ENCODE assay signal across 8 mouse cellular contexts in the genomic region with DNA sequence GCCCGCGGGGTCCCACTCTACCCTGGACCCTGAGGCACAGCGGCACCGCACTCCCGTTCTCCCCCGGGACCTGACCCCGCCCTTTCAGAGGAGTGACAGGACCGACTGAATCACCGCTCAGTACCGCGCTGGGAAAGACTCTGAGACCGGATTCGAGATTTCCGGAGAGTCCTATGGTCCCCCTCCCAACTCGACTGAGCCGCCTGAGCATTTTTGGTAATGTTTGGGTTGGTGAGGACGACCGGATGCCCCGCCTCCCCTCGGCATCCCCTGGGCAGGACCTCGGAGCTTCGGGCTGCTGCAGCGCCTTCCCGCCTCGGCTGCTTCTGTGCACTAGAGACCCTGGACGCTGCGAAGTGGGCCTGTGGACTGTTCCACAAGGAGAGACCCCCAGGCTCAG. TPM values are rescaled to one million over a fixed set of nuclear protein-coding genes. Genes with fewer than 3 reads are reported as not detected.
A peak's percentile ranks its signal among the peaks of the same experiment; 100 is the strongest.
DNase-seq lines count a peak whose midpoint lies in the region; ATAC-seq and TF ChIP-seq lines count a peak whose summit lies in the region.

No protein-coding gene starts in this region.

- peak; percentile 87 for DNase-seq in CD4-positive, CD25-positive, alpha-beta regulatory T cell, adult 2 months (ENCODE audit: low read depth, low spot score)
- peak; percentile 84 for DNase-seq in adrenal gland, postnatal 14 days
- DNase-seq in forelimb bud, embryonic 11.5 days (ENCODE audit: low read depth, low spot score): peak; percentile 59
- DNase-seq in left cerebral cortex, postnatal 14 days (ENCODE audit: low spot score in 2 of 2): no peak

- peak; percentile 11; the same call in 1 of the 2 replicates for TF ChIP-seq POLR2A in testis, adult 2 months (IDR thresholded peaks at IDR 0.05; ENCODE audit: control insufficient read depth, low read depth, low read length)

- peaks cover 50% of the 10 kb centered on the region for H3K27me3 ChIP-seq in hindbrain, embryonic 12.5 days
- H3K27me3 ChIP-seq in limb, embryonic 15.5 days: peaks cover 10% of the 10 kb centered on the region; the same call in 1 of the 2 replicates
- peaks cover 36% of the 10 kb centered on the region for H3K27me3 ChIP-seq in midbrain, embryonic 16.5 days (ENCODE audit: control insufficient read depth, insufficient read depth, low read depth, low read length)
- H3K27me3 ChIP-seq in testis, adult 2 months (ENCODE audit: control insufficient read depth, insufficient read depth, low read length): no peaks in the 10 kb centered on the region

- no peaks in the 10 kb centered on the region for H3K9me3 ChIP-seq in hindbrain, embryonic 12.5 days (replicated peaks)
- no peaks in the 10 kb centered on the region for H3K9me3 ChIP-seq in limb, embryonic 15.5 days
- H3K9me3 ChIP-seq in midbrain, embryonic 16.5 days (replicated peaks; ENCODE audit: control insufficient read depth, low read length, poor library complexity, severe bottlenecking): no peaks in the 10 kb centered on the region

- WGBS in hindbrain, embryonic 12.5 days: under 1% methylated on average over 27 of the region's 27 CpGs
- 1% methylated on average over 27 of the region's 27 CpGs for WGBS in limb, embryonic 15.5 days
- under 1% methylated on average over 27 of the region's 27 CpGs for WGBS in midbrain, embryonic 16.5 days

- ATAC-seq in hindbrain, embryonic 12.5 days (ENCODE audit: low FRiP score): no peak
- 0 out of 2 replicates have a peak, but pooled peaks have one; percentile 22 for ATAC-seq in limb, embryonic 15.5 days (ENCODE audit: insufficient number of reproducible peaks, low FRiP score, low TSS enrichment, low read depth)
- 0 out of 2 replicates have a peak, but pooled peaks have one; percentile 13 for ATAC-seq in midbrain, embryonic 16.5 days

- no peaks in the 10 kb centered on the region for H3K36me3 ChIP-seq in hindbrain, embryonic 12.5 days
- H3K36me3 ChIP-seq in limb, embryonic 15.5 days: no peaks in the 10 kb centered on the region
- no peaks in the 10 kb centered on the region for H3K36me3 ChIP-seq in midbrain, embryonic 16.5 days (ENCODE audit: control insufficient read depth, insufficient read depth, low read length)
- H3K36me3 ChIP-seq in testis, adult 2 months (ENCODE audit: control insufficient read depth, insufficient read depth, low read length): no peaks in the 10 kb centered on the region

- peak overlapping the region; percentile 65 for H3K4me2 ChIP-seq in hindbrain, embryonic 12.5 days (replicated peaks)
- H3K4me2 ChIP-seq in limb, embryonic 15.5 days: peak overlapping the region; percentile 52
- H3K4me2 ChIP-seq in midbrain, embryonic 16.5 days (ENCODE audit: low read length): peak overlapping the region; percentile 55

- no peak for TF ChIP-seq CTCF in testis, adult 2 months (IDR thresholded peaks at IDR 0.05; ENCODE audit: control insufficient read depth, insufficient read depth, insufficient replicate concordance, low read depth, low read length)

- peak overlapping the region; percentile 46 for H3K9ac ChIP-seq in hindbrain, embryonic 12.5 days
- H3K9ac ChIP-seq in limb, embryonic 15.5 days: no peak overlapping the region; the same call in 1 of the 2 replicates
- peak overlapping the region; percentile 53 for H3K9ac ChIP-seq in midbrain, embryonic 16.5 days (ENCODE audit: low read depth, low read length)

- peak overlapping the region; percentile 30; the same call in 1 of the 2 replicates for H3K27ac ChIP-seq in hindbrain, embryonic 12.5 days
- H3K27ac ChIP-seq in limb, embryonic 15.5 days: peak overlapping the region; percentile 73
- no peak overlapping the region; the same call in 1 of the 2 replicates for H3K27ac ChIP-seq in midbrain, embryonic 16.5 days (ENCODE audit: low read length)
- peak overlapping the region; percentile 63; the same call in 1 of the 2 replicates for H3K27ac ChIP-seq in testis, adult 2 months (ENCODE audit: control insufficient read depth, insufficient read depth, low read depth, low read length)

- peak overlapping the region; percentile 29 for H3K4me3 ChIP-seq in hindbrain, embryonic 12.5 days
- H3K4me3 ChIP-seq in limb, embryonic 15.5 days: peak overlapping the region; percentile 29
- H3K4me3 ChIP-seq in midbrain, embryonic 16.5 days (ENCODE audit: low read depth, low read length): peak overlapping the region; percentile 29
- H3K4me3 ChIP-seq in testis, adult 2 months (ENCODE audit: control insufficient read depth, low read depth, low read length): peak overlapping the region; percentile 57

- peaks cover 30% of the 10 kb centered on the region for H3K4me1 ChIP-seq in hindbrain, embryonic 12.5 days
- H3K4me1 ChIP-seq in limb, embryonic 15.5 days: peaks cover 57% of the 10 kb centered on the region
- H3K4me1 ChIP-seq in midbrain, embryonic 16.5 days (ENCODE audit: control insufficient read depth, insufficient read depth, low read length): peaks cover 24% of the 10 kb centered on the region
- peaks cover 28% of the 10 kb centered on the region for H3K4me1 ChIP-seq in testis, adult 2 months (ENCODE audit: control insufficient read depth, insufficient read depth, low read length)

- intact Hi-C loops in left cerebral cortex, postnatal 14 days (cut with DNase I): no loop called here

RNA-seq across cellular contexts. Expression of gene Mcam, which starts 4.2 kb away (rescaled TPM):
- 65.3 and 76.6 TPM in 2 replicates for total RNA-seq in adrenal gland, postnatal 14 days (2021)
- polyA plus RNA-seq in hindbrain, embryonic 12.5 days (2016; fragmentation: Nextera tagmentation; extraction: Ambion mirVana): 14.5 and 15.4 TPM in 2 replicates
- polyA plus RNA-seq in limb, embryonic 15.5 days (2015; fragmentation: Nextera tagmentation; extraction: Ambion mirVana): 41.5 and 47.3 TPM in 2 replicates
- 9.6 and 10.5 TPM in 2 replicates for polyA plus RNA-seq in midbrain, embryonic 16.5 days (2015; fragmentation: Nextera tagmentation; extraction: Ambion mirVana)
- polyA plus RNA-seq in testis, adult 2 months (2012; rRNA removed): 14.1 and 14.3 TPM in 2 replicates
- total RNA-seq in left cerebral cortex, postnatal 14 days (2021): 10 to 100 TPM; 20.3 to 22.0 TPM

RNA-seq across cellular contexts. Expression of gene Rnf26, which starts 16.7 kb away (rescaled TPM):
- 27.5 and 31.8 TPM in 2 replicates for total RNA-seq in adrenal gland, postnatal 14 days (2021)
- 57.1 and 61.4 TPM in 2 replicates for polyA plus RNA-seq in hindbrain, embryonic 12.5 days (2016; fragmentation: Nextera tagmentation; extraction: Ambion mirVana)
- 61.9 and 70.5 TPM in 2 replicates for polyA plus RNA-seq in limb, embryonic 15.5 days (2015; fragmentation: Nextera tagmentation; extraction: Ambion mirVana)
- 25.6 and 26.0 TPM in 2 replicates for polyA plus RNA-seq in midbrain, embryonic 16.5 days (2015; fragmentation: Nextera tagmentation; extraction: Ambion mirVana)
- 37.5 and 38.3 TPM in 2 replicates for polyA plus RNA-seq in testis, adult 2 months (2012; rRNA removed)
- total RNA-seq in left cerebral cortex, postnatal 14 days (2021): 10 to 100 TPM; 28.1 to 31.9 TPM

RNA-seq across cellular contexts. Expression of gene Gm49380, which starts 16.7 kb away (rescaled TPM):
- total RNA-seq in adrenal gland, postnatal 14 days (2021): 0.15 and 0.52 TPM in 2 replicates
- polyA plus RNA-seq in hindbrain, embryonic 12.5 days (2016; fragmentation: Nextera tagmentation; extraction: Ambion mirVana): 0.26 and 0.30 TPM in 2 replicates
- polyA plus RNA-seq in limb, embryonic 15.5 days (2015; fragmentation: Nextera tagmentation; extraction: Ambion mirVana): 0.27 and 0.28 TPM in 2 replicates
- polyA plus RNA-seq in midbrain, embryonic 16.5 days (2015; fragmentation: Nextera tagmentation; extraction: Ambion mirVana): 0.10 and 0.15 TPM in 2 replicates
- 1.2 and 1.6 TPM in 2 replicates for polyA plus RNA-seq in testis, adult 2 months (2012; rRNA removed)
- under 1 TPM; 0.25 to 0.37 TPM for total RNA-seq in left cerebral cortex, postnatal 14 days (2021)

RNA-seq across cellular contexts. Expression of gene C1qtnf5, which starts 23.0 kb away (rescaled TPM):
- total RNA-seq in adrenal gland, postnatal 14 days (2021): 11.1 and 14.9 TPM in 2 replicates
- 1.4 and 1.8 TPM in 2 replicates for polyA plus RNA-seq in hindbrain, embryonic 12.5 days (2016; fragmentation: Nextera tagmentation; extraction: Ambion mirVana)
- 8.5 and 9.4 TPM in 2 replicates for polyA plus RNA-seq in limb, embryonic 15.5 days (2015; fragmentation: Nextera tagmentation; extraction: Ambion mirVana)
- polyA plus RNA-seq in midbrain, embryonic 16.5 days (2015; fragmentation: Nextera tagmentation; extraction: Ambion mirVana): 4.6 and 5.5 TPM in 2 replicates
- 2.0 and 3.1 TPM in 2 replicates for polyA plus RNA-seq in testis, adult 2 months (2012; rRNA removed)
- total RNA-seq in left cerebral cortex, postnatal 14 days (2021): 10 to 100 TPM; 17.1 to 19.6 TPM

RNA-seq across cellular contexts. Expression of gene Mfrp, which starts 28.5 kb away (rescaled TPM):
- total RNA-seq in adrenal gland, postnatal 14 days (2021): not detected in 2 replicates
- 0.14 and 0.30 TPM in 2 replicates for polyA plus RNA-seq in hindbrain, embryonic 12.5 days (2016; fragmentation: Nextera tagmentation; extraction: Ambion mirVana)
- 0.10 and 0.20 TPM in 2 replicates for polyA plus RNA-seq in limb, embryonic 15.5 days (2015; fragmentation: Nextera tagmentation; extraction: Ambion mirVana)
- 0.15 and 0.16 TPM in 2 replicates for polyA plus RNA-seq in midbrain, embryonic 16.5 days (2015; fragmentation: Nextera tagmentation; extraction: Ambion mirVana)
- polyA plus RNA-seq in testis, adult 2 months (2012; rRNA removed): 1.4 and 3.4 TPM in 2 replicates
- total RNA-seq in left cerebral cortex, postnatal 14 days (2021): under 1 TPM; 0.46 to 0.82 TPM

Comparison
In these comparisons a context has a peak if more than half of its experiments do, and no peak if none do; other contexts are left out.
1. DNase-seq: peak in CD4-positive, CD25-positive, alpha-beta regulatory T cell, adult 2 months (single experiment), adrenal gland, postnatal 14 days (single experiment) and forelimb bud, embryonic 11.5 days (single experiment); none in left cerebral cortex, postnatal 14 days (0 of 2).
2. Peak in every context shown above with its lines, with median percentiles within 50 percentile points of each other: H3K4me2 ChIP-seq and H3K4me3 ChIP-seq.